Mouse (Mus musculus): Measurements from ENCODE around the gene Prss38. TPM values are rescaled to one million over a fixed set of nuclear protein-coding genes. Genes with fewer than 3 reads are reported as not detected.

Gene Prss38
- total RNA-seq (2021): not detected

- intact Hi-C loops (cut with DNase I): no loop called here
- no peak for DNase-seq (ENCODE audit: extremely low spot score in 1 of 2, low spot score in 2 of 2)
Measured at GRCm38 (mm10) chr11:59375475-59375874, at the start of gene Prss38. Gene Prss38, minus strand, starts transcription at chr11:59375657.

- intact Hi-C loops (cut with DNase I): loop anchor here (10.0 kb wide), 1 partner anchor 118 kb away; the partner anchor contains the start of gene Wnt9a
- no peak for DNase-seq (ENCODE audit: extremely low spot score in 1 of 2, low spot score in 2 of 2)
Measured at GRCm38 (mm10) chr11:59423010-59423588, 47.6 kb upstream of the Prss38 start.

- DNase-seq (ENCODE audit: extremely low spot score in 1 of 2, low spot score in 2 of 2): no peak
- intact Hi-C loops (cut with DNase I): loop anchor here (10.0 kb wide), 1 partner anchor 117 kb away; the partner anchor contains the start of gene Wnt9a
Measured at GRCm38 (mm10) chr11:59421967-59422366, 46.5 kb upstream of the Prss38 start.

GRCm38 (mm10) chr11:59421436-59421835 is 46.0 kb upstream of the Prss38 start:
- intact Hi-C loops (cut with DNase I): loop anchor here (10.0 kb wide), 1 partner anchor 117 kb away; the partner anchor contains the start of gene Wnt9a
- no peak for DNase-seq (ENCODE audit: extremely low spot score in 1 of 2, low spot score in 2 of 2)

GRCm38 (mm10) chr11:59418708-59419107 is 43.3 kb upstream of the Prss38 start:
- intact Hi-C loops (cut with DNase I): no loop called here
- no peak for DNase-seq (ENCODE audit: extremely low spot score in 1 of 2, low spot score in 2 of 2)

DNA sequence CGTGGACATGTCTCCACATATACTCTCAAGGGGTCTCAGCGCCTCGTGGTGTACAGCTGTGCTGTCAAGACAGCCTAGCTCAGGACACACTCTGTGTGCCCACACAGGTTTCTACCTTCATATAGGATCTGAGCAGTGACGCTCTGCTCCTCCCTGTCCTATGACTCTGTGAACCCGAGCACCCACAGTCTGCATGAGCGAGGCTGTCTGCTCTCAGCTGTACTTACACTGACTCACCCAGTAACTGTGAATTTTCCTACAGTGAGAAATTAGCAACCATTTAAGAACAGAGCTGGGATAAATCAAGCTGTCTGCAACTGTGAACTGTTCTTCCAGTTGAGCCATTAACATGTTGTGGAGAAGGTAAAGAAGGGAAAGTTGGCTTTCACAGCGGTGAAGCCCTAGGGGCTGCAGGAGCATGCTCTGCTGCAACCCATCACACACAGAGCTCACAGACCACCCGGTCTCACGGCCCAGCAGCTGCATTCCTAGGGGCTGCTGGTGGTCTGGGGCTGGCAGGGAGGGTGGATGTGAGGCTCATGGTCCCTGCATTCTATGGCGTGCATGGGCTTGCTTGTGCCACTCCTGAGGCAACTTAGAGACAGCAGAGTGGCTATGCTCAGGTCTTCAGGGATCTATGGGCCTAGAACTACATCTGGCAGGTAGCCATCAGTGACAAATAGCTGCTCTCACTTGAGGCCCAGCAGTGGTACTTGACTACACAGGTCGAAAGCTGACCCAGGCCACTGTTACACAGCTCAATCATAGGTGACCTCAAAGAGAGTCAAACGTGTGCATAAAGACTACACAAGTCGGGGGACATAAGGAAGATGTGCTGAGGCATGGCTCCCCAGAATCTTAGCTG is 37.8 kb upstream of the Prss38 start:
- DNase-seq (ENCODE audit: extremely low spot score in 1 of 2, low spot score in 2 of 2): no peak
- intact Hi-C loops (cut with DNase I): no loop called here

DNA sequence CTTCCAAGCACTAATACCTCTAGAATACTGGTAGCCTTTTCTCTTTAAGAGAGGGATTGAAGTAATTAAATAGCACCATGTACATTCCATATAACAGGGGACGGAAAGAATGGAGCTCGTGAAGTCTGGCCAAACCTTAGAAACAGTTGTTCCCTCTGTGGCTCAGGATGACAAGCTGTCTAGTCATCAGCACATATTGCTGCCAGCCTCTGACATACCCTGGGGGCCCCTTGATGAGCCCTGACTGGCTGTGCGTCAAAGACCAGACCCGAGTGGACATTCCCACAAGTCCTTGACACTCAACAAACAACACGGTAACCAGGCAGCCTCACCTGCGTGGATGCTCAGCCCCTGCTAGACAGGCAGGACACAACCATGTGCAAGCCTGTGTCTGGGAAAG is 36.6 kb upstream of the Prss38 start:
- DNase-seq (ENCODE audit: extremely low spot score in 1 of 2, low spot score in 2 of 2): no peak
- intact Hi-C loops (cut with DNase I): no loop called here

DNA sequence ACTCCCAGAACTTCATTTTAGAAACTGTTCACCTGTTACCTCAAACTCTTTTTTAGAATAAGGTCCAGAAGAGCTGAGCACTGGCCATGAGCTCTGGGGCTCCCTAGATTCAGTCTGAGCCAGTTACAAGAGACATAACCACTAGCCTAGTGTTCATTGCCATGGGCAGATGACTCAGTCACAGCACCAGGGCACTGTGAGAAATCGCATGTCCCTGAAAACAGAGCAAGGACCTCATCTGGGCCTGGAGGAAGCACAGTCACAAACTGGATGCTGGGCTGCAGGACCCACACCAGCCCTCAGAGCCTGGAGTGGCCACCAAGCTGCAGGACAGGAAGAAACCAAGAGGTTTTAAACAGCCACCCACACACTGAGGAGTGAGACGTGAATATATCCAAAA is 35.4 kb upstream of the Prss38 start:
- no peak for DNase-seq (ENCODE audit: extremely low spot score in 1 of 2, low spot score in 2 of 2)
- intact Hi-C loops (cut with DNase I): no loop called here

DNA sequence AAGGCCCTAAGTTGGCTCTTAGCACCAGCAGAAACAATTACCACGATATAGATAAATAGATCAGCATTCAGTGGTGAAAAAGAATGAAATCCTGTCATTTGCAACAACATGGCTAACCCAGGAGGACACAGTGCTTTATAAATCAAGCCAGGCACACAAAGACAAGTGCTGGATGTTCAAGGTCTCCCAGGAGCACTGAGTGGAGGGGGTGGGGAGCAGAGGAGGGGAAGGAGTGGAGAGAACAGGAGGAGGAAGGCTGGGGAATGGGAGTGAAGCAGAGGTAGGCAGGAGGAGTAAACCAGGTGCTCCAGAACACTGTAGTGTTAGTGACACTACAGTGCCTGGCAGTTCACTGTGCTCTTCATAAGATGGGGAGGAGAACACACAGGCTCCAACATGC is 30.3 kb upstream of the Prss38 start:
- intact Hi-C loops (cut with DNase I): no loop called here
- no peak for DNase-seq (ENCODE audit: extremely low spot score in 1 of 2, low spot score in 2 of 2)

- intact Hi-C loops (cut with DNase I): no loop called here
- no peak for DNase-seq (ENCODE audit: extremely low spot score in 1 of 2, low spot score in 2 of 2)
Measured at GRCm38 (mm10) chr11:59400876-59401275, 25.4 kb upstream of the Prss38 start.

DNA sequence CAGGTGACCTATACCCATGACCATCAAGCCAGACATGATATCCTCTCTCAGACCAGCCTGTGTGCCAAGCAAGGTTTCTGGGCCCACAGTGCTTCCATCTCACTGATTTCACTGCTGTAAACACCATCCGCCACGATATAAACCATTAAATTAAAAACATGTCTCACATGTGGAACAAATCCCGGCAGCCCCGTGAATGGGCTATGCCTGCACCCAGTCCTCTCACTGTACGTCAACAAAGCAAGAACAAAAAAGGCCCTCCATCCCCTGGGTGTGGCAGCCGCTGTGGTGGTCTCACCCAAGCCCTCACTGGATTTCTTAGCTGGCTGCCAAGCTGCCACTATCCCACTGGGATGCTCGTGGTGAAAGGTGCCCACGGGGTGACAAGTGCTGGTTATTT is 24.4 kb upstream of the Prss38 start:
- intact Hi-C loops (cut with DNase I): no loop called here
- no peak for DNase-seq (ENCODE audit: extremely low spot score in 1 of 2, low spot score in 2 of 2)

GRCm38 (mm10) chr11:59397536-59398371 is 22.3 kb upstream of the Prss38 start:
- DNase-seq (ENCODE audit: extremely low spot score in 1 of 2, low spot score in 2 of 2): peak in 1 of 2 experiments; percentile 50
- intact Hi-C loops (cut with DNase I): no loop called here

DNA sequence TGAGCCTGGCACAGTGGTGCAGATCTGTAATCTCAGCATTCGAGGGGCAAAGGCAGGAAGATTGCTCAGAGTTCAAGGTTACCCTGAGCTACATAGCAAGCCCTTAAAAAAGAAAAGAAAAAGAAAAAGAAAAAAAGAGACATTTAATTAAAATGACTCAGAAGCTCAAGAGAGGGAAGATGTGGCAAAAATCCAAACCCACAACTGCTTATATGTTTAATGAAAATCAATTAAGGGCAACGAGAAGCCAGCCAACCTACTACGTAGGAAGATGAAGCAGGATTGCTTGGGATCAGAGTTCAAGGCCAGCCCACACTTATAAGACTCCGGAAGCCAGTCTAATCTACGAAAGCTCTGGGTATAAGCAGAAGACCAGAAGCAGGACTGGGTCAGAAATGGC is 19.0 kb upstream of the Prss38 start:
- DNase-seq (ENCODE audit: extremely low spot score in 1 of 2, low spot score in 2 of 2): no peak
- intact Hi-C loops (cut with DNase I): no loop called here

- intact Hi-C loops (cut with DNase I): no loop called here
- peak; percentile 47 to 71 for DNase-seq (ENCODE audit: extremely low spot score in 1 of 2, low spot score in 2 of 2)
Measured at GRCm38 (mm10) chr11:59393591-59393990, 18.1 kb upstream of the Prss38 start.

GRCm38 (mm10) chr11:59392300-59392699 is 16.8 kb upstream of the Prss38 start:
- DNase-seq (ENCODE audit: extremely low spot score in 1 of 2, low spot score in 2 of 2): peak in 1 of 2 experiments; percentile 8
- intact Hi-C loops (cut with DNase I): no loop called here

DNA sequence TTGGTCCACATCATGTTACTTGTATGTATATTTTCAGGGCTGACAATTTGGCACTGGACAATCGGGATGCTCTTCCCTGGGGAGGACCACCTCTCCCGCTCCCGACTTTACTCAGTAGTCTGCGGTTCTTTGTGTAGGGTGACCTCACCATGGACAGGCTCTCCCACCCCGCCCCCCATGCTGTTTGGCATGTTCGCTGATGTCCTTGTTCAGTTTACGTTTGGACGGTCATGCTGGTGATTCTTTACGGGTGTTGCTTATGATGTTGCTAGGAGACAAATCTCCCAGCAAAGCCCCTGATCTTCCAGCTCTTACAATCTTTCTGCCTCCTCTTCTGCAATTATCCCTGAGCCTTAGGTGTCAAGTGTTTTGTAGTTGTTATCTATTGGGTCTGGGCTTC is 15.0 kb upstream of the Prss38 start:
- intact Hi-C loops (cut with DNase I): no loop called here
- no peak for DNase-seq (ENCODE audit: extremely low spot score in 1 of 2, low spot score in 2 of 2)

GRCm38 (mm10) chr11:59389617-59390016 is 14.2 kb upstream of the Prss38 start:
- intact Hi-C loops (cut with DNase I): no loop called here
- no peak for DNase-seq (ENCODE audit: extremely low spot score in 1 of 2, low spot score in 2 of 2)

DNA sequence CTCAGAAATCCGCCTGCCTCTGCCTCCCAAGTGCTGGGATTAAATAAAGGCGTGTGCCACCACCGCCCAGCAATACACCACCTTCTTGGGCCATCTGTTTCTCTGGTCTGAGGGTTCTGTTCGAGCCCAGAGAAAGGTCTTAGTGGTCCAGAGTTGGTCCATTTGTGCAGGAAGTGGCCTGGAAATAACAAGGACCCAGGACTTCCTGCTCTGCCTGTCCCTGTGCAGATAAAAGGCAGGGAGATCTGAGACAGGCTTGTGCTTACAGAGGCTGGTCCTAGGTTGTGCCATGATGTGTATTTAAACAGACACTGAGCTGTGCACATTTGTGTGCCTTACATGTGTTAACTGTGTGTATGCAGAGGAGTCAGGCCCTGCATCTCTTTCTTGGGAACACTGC is 13.3 kb upstream of the Prss38 start:
- intact Hi-C loops (cut with DNase I): no loop called here
- DNase-seq (ENCODE audit: extremely low spot score in 1 of 2, low spot score in 2 of 2): no peak

DNA sequence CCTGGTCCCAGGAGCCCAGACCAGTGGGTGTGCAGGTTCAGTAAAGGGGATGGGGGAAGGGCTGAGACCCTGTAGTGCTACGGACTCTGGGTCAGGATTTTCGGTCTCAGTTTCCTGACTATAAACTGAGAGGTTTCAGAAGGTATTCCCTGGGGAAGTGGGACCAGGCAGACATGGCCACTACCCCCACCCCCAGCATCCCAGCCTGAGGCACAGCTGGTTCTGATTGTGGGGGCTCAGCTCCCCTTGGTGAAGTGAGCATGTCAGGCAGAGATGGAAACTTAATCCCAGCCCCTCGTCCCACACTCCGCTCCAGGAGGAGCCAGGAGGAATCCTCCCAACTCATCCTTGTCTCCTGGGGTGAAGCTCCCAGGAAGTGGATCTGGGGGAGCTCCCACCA is 12.0 kb upstream of the Prss38 start:
- intact Hi-C loops (cut with DNase I): no loop called here
- no peak for DNase-seq (ENCODE audit: extremely low spot score in 1 of 2, low spot score in 2 of 2)
